Mouse (Mus musculus) midbrain, embryonic 11.5 days (tissue): Measurements from ENCODE around the gene Hdac11. TPM values are rescaled to one million over a fixed set of nuclear protein-coding genes. Genes with fewer than 3 reads are reported as not detected.
A peak's percentile ranks its signal among the peaks of the same experiment; 100 is the strongest.

ENCODE experiments used
- ATAC-seq: fragments of 200-750 bp; cut with Nextera tagmentation; 2 replicates; pipeline ENCODE4 v1.8.0; 2017; ENCODE audit warnings: moderate TSS enrichment, moderate library complexity; ENCODE audit not compliant: low FRiP score
- DNase-seq: peaks from one replicate; pipeline ENCODE4 v3.0.0; 2015; ENCODE audit warnings: low spot score; ENCODE audit errors: missing footprints
- H3K27ac ChIP-seq: fragments of 300-500 bp; sonication (generic); 2 replicates; pipeline ENCODE4 v1.5.1; 2014; ENCODE audit warnings: low read depth, low read length
- H3K27me3 ChIP-seq: fragments of 300-500 bp; sonication (generic); 2 replicates; pipeline ENCODE4 v1.6.1; 2014; ENCODE audit warnings: mild to moderate bottlenecking, low read length, moderate library complexity, mixed read lengths; ENCODE audit not compliant: control insufficient read depth, insufficient read depth
- H3K36me3 ChIP-seq: fragments of 300-500 bp; sonication (generic); 2 replicates; pipeline ENCODE4 v1.6.1; 2014; ENCODE audit warnings: mild to moderate bottlenecking, low read length, moderate library complexity, mixed read lengths; ENCODE audit not compliant: control insufficient read depth, insufficient read depth
- H3K4me1 ChIP-seq: fragments of 300-500 bp; sonication (generic); 2 replicates; pipeline ENCODE4 v1.6.1; 2014; ENCODE audit warnings: low read length; ENCODE audit not compliant: control insufficient read depth, insufficient read depth
- H3K4me2 ChIP-seq: fragments of 300-500 bp; sonication (generic); 2 replicates; pipeline ENCODE4 v1.6.1; 2014; ENCODE audit warnings: mild to moderate bottlenecking, moderate library complexity
- H3K4me3 ChIP-seq: fragments of 300-500 bp; sonication (generic); 2 replicates; pipeline ENCODE4 v1.5.1; 2014; ENCODE audit warnings: low read depth, low read length
- H3K9ac ChIP-seq: fragments of 300-500 bp; sonication (generic); 2 replicates; pipeline ENCODE4 v1.6.1; 2014; ENCODE audit warnings: low read length
- H3K9me3 ChIP-seq: fragments of 300-500 bp; sonication (generic); 2 replicates; pipeline ENCODE4 v1.6.1; 2016; ENCODE audit warnings: low read length; ENCODE audit not compliant: control insufficient read depth
- WGBS: fragments of 180-500 bp; shearing (Covaris S2); extraction: QIAGEN DNeasy Blood & Tissue Kit; methylation state at CpG from one replicate; pipeline ENCODE4 v1.1.7; 2014; 5-methylcytosine and 5-hydroxymethylcytosine counted together
- polyA plus RNA-seq: library from polyadenylated mRNA; unstranded; fragments of >200 nt; fragmentation: Nextera tagmentation; extraction: Ambion mirVana; gene quantifications from 2 replicates; pipeline ENCODE4 v1.2.1, GENCODE M21; 2014

Gene Hdac11
- polyA plus RNA-seq, 1 experiment from 2014 or later, result 13.0 TPM

GRCm38 (mm10) chr6:91147152-91147770 lies 9.2 kb upstream of the Hdac11 start:
- Histone ChIP-seq H3K27ac (peak overlapping the region; percentile 75), H3K4me3 (no peak overlapping the region), H3K9ac (no peak overlapping the region), H3K36me3 (no peaks in the 10 kb centered on the region), H3K9me3 (no peaks in the 10 kb centered on the region), H3K27me3 (no peaks in the 10 kb centered on the region), H3K4me2 (no peak overlapping the region), H3K4me1 (no peaks in the 10 kb centered on the region)
- no peak for DNase-seq
- peak; percentile 89 for ATAC-seq
- 91% methylated on average over 2 of the region's 2 CpGs for WGBS

GRCm38 (mm10) chr6:91152892-91153548 lies 3.4 kb upstream of the Hdac11 start:
- Histone ChIP-seq H3K9me3 (no peaks in the 10 kb centered on the region), H3K27ac (no peak overlapping the region), H3K36me3 (no peaks in the 10 kb centered on the region), H3K4me1 (peaks cover 22% of the 10 kb centered on the region; the same call in 1 of the 2 replicates), H3K9ac (no peak overlapping the region), H3K27me3 (no peaks in the 10 kb centered on the region), H3K4me2 (peak overlapping the region; percentile 32; the same call in 1 of the 2 replicates), H3K4me3 (no peak overlapping the region; the same call in 1 of the 2 replicates)
- 36% methylated on average over 7 of the region's 7 CpGs for WGBS
- ATAC-seq (no peak), DNase-seq (no peak)

GRCm38 (mm10) chr6:91153549-91154064 lies 2.9 kb upstream of the Hdac11 start:
- Histone ChIP-seq H3K9me3 (no peaks in the 10 kb centered on the region), H3K27me3 (no peaks in the 10 kb centered on the region), H3K27ac (no peak overlapping the region), H3K36me3 (no peaks in the 10 kb centered on the region), H3K4me1 (peaks cover 23% of the 10 kb centered on the region), H3K4me3 (peak overlapping the region; percentile 1; the same call in 1 of the 2 replicates), H3K4me2 (peak overlapping the region; percentile 32), H3K9ac (no peak overlapping the region)
- ATAC-seq (peak; percentile 55), DNase-seq (peak; percentile 93)
- WGBS, result 2% methylated on average over 10 of the region's 10 CpGs

GRCm38 (mm10) chr6:91154685-91155084 lies 1.8 kb upstream of the Hdac11 start:
- no peak overlapping the region for H3K4me2 ChIP-seq
- peaks cover 29% of the 10 kb centered on the region for H3K4me1 ChIP-seq
- H3K4me3 ChIP-seq, result no peak overlapping the region
- H3K27me3 ChIP-seq, result no peaks in the 10 kb centered on the region
- no peak overlapping the region for H3K27ac ChIP-seq
- whole genome bisulfite sequencing, result 64% methylated on average over 4 of the region's 4 CpGs
- DNase-seq (no peak), ATAC-seq (no peak)
- H3K9me3 ChIP-seq, result no peaks in the 10 kb centered on the region
- H3K36me3 ChIP-seq, result no peaks in the 10 kb centered on the region
- no peak overlapping the region for H3K9ac ChIP-seq

GRCm38 (mm10) chr6:91155286-91155685 lies 1.2 kb upstream of the Hdac11 start:
- Histone ChIP-seq H3K4me1 (peaks cover 29% of the 10 kb centered on the region), H3K9ac (no peak overlapping the region), H3K4me2 (no peak overlapping the region), H3K9me3 (no peaks in the 10 kb centered on the region), H3K4me3 (no peak overlapping the region), H3K27me3 (no peaks in the 10 kb centered on the region), H3K36me3 (no peaks in the 10 kb centered on the region), H3K27ac (no peak overlapping the region)
- WGBS, result 84% methylated on average over 3 of the region's 3 CpGs
- DNase-seq, result no peak
- ATAC-seq, result no peak

GRCm38 (mm10) chr6:91156062-91156461 lies 403 bp upstream of the Hdac11 start:
- H3K27ac ChIP-seq, result no peak overlapping the region
- no peaks in the 10 kb centered on the region for H3K9me3 ChIP-seq
- H3K4me3 ChIP-seq, result peak overlapping the region; percentile 65
- ATAC-seq, result no peak
- WGBS, result 19% methylated on average over 4 of the region's 4 CpGs
- H3K4me2 ChIP-seq, result peak overlapping the region; percentile 79
- DNase-seq, result no peak
- no peaks in the 10 kb centered on the region for H3K27me3 ChIP-seq
- H3K4me1 ChIP-seq, result peaks cover 31% of the 10 kb centered on the region
- H3K9ac ChIP-seq, result no peak overlapping the region
- no peaks in the 10 kb centered on the region for H3K36me3 ChIP-seq

- Histone ChIP-seq H3K4me2 (peak overlapping the region; percentile 79), H3K27me3 (no peaks in the 10 kb centered on the region), H3K4me3 (peak overlapping the region; percentile 65), H3K36me3 (no peaks in the 10 kb centered on the region), H3K9me3 (no peaks in the 10 kb centered on the region), H3K4me1 (peaks cover 31% of the 10 kb centered on the region), H3K9ac (peak overlapping the region; percentile 85), H3K27ac (no peak overlapping the region)
- DNase-seq (no peak), ATAC-seq (no peak)
- 50% methylated on average over 6 of the region's 6 CpGs for WGBS
Measured at GRCm38 (mm10) chr6:91157237-91157570, 739 bp downstream of the Hdac11 start.

GRCm38 (mm10) chr6:91159047-91159446 lies 2.6 kb downstream of the Hdac11 start:
- DNase-seq, result no peak
- no peaks in the 10 kb centered on the region for H3K27me3 ChIP-seq
- no peak for ATAC-seq
- no peaks in the 10 kb centered on the region for H3K9me3 ChIP-seq
- peaks cover 22% of the 10 kb centered on the region for H3K4me1 ChIP-seq
- H3K4me3 ChIP-seq, result no peak overlapping the region
- WGBS, result 87% methylated on average over 9 of the region's 9 CpGs
- no peak overlapping the region for H3K27ac ChIP-seq
- H3K36me3 ChIP-seq, result no peaks in the 10 kb centered on the region
- H3K9ac ChIP-seq, result peak overlapping the region; percentile 16; the same call in 1 of the 2 replicates
- H3K4me2 ChIP-seq, result no peak overlapping the region; the same call in 1 of the 2 replicates

- no peaks in the 10 kb centered on the region for H3K9me3 ChIP-seq
- H3K36me3 ChIP-seq, result no peaks in the 10 kb centered on the region
- H3K4me3 ChIP-seq, result no peak overlapping the region
- peaks cover 22% of the 10 kb centered on the region for H3K4me1 ChIP-seq
- no peak overlapping the region for H3K27ac ChIP-seq
- 43% methylated on average over 3 of the region's 3 CpGs for WGBS
- no peak overlapping the region for H3K9ac ChIP-seq
- no peak overlapping the region for H3K4me2 ChIP-seq
- no peak for ATAC-seq
- DNase-seq, result no peak
- H3K27me3 ChIP-seq, result no peaks in the 10 kb centered on the region
Measured at GRCm38 (mm10) chr6:91160399-91160798, 3.9 kb downstream of the Hdac11 start.
